Mouse (Mus musculus): ENCODE measurements around the gene Lekr1.

The Lekr1 gene

DNA sequence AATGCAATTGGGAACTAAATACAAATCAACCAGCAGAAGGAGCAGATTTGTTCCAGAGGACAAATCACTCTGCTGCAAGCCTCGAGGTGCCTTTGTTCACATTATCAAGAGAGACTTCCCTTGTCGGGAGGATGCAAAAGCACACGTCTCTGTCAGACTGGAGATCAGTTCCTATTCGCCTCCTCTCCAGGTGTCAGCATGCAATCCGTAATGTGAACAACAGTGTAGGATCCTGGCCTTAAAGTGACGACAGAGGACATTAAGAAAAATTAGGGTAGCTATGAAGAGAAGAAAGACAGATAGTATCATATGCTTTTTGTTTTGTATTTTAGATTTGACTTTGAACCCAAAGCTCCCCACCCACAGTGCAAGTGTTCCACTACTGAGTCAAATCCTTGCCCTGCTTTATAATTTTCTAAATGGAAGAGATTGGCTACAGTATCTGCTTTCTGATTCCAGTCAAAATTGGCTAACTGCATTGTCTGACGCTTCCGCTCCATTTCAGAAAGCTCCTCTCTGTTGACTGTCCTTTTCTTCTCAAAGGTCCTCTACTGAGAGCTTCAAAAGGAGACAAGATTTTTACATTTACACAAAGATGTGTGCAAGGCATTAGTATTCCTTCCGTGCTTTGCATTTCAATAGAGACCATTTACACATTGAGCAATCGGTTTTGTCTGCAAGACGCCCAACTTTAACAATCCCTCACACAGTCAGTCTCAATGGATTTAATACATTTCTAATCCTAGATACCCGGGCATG, 8.9 kb upstream of the Lekr1 start:
- DNase-seq (ENCODE audit: low read depth) = no peak

DNA sequence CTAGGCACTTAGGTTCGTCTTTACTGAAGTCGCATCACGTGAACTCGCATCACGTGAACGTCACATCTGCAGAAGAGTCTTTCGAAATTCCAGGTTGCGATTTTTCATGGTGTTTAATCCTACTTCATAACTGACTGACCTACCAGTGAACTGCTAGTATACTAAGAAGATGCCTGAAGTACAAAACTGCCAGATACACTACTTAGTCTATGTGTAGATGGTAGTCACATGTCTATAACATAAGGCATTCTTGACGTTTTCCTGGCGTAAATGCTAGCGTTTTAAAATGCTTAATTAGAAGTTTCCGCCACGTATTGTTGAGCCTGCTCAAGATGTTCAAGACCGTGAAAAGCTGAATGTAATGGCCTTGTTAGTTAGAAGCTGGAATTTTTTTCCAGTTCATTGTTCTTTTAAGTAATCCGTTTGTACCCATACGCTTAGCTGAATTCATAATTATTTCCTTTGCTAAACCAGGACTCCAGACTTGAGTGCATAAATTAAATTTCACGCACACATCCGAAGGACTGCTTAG, 7.9 kb upstream of the Lekr1 start:
- DNase-seq (ENCODE audit: low read depth) = no peak

DNA sequence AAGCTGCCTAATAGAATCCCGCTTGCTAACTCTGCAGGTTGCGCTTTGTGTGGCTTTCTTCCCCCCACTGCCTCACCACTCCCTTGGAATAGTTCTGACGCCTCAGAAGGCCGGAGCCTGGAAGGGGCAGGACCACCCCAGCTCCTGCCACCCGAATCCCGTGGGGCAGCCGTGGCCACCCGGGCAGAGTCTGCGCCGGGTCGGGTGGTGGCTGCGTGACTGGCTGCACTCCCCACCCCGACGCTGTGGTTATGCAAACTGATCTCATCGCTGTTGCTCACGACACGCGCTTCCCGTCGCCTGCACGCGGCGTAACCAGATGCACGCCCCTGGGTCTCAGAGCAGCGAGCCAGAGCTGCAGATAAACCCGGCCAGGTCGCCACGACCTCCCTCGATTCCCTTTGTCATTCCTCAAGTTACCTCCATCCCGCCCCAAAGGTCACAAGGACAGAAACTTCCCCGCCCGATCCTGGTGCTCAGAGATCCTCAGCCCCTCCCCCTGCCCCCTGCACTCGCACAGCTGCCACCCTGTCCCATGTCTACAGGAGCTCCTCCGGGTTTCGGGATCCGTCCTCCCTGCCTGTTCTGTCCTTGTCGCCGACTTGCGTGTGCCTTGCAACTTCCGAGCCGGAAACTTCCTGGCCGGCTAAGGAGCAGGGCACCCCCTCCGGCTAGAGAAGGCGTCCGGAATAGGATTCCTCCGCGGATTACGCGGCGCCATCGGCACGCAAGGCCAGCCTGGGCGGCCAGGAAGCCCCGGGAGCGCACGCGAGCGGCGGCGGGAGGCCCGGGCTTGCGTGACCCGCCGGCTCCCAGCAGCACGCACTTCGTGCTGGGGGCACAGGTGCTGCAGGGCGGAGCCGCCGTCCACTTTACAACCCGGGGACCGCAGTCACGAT, 7.1 kb upstream of the Lekr1 start:
- peak; percentile 87 for DNase-seq (ENCODE audit: low read depth)

DNA sequence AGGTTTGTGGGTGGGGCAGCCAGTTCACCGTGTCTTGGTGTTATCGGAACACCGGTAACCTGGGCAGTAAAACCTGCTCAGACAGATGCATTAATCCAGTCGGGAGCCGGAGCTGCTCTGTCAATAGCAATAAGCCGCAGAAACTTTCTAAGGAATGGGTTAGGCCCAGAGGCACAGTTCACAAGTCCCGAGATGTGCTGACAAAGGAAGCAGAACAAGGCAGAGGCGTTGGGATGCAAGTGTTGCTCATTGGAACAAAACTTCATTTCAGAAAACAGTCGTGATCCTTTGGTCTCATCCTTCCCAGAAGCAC, 6.5 kb upstream of the Lekr1 start:
- no peak for DNase-seq (ENCODE audit: low read depth)

DNA sequence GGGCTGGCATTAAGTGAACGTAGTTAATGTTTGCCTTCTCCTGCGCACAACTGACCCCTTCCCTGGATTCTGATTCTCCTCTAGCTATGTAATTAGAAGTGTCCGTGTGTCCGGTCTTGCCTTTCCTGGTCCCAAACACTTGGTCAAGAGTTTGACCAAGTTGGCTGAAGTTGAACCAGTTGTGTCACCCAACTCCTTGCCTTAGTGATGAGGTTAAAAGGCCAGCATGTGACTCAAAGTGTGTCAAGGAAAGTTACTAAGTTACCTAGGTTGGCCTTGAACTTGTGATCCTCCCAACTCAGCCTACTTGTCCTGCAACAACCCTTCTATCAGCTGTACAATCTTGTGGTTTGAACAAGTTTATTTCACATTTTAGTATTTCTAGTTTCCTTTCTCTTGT, 5.7 kb upstream of the Lekr1 start:
- no peak for DNase-seq (ENCODE audit: low read depth)

DNA sequence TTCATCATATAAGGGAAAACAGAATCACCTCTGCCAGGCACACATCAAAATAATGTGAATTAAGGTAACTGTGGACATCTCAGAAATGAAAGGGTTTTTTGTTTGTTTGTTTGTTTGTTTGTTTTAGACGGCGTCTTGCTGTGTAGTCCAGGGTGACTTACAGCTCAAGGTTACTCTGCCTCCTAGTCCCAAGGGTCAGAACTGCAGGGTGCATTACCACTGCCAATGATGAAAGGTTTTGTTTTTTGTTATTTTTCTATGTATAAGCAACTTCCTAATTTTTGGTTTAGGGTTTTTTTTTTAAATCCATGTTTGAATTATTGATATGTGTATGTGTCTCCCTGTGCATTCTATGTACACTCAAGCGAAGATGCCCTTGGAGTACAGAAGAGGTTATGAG, 4.3 kb upstream of the Lekr1 start:
- no peak for DNase-seq (ENCODE audit: low read depth)

DNA sequence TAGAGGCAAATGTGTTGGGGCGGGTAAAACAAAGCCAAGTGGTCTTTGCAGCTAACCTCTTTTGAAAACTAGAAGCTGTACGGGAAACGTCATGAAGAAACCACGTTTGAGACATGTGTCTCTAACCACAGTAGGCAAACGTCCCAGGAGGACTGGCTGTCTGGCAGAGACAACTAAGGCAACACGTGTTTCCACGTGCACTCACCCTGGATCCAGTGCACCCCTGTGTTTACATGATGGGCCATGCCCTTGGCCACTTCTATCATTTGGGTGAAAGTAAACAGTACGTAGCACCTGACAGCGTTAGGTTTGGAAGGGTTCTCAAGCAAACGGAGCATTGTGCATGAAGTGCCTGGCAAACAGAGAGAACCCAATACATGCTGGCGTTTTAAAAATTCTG, 2.9 kb upstream of the Lekr1 start:
- DNase-seq (ENCODE audit: low read depth) = no peak

DNA sequence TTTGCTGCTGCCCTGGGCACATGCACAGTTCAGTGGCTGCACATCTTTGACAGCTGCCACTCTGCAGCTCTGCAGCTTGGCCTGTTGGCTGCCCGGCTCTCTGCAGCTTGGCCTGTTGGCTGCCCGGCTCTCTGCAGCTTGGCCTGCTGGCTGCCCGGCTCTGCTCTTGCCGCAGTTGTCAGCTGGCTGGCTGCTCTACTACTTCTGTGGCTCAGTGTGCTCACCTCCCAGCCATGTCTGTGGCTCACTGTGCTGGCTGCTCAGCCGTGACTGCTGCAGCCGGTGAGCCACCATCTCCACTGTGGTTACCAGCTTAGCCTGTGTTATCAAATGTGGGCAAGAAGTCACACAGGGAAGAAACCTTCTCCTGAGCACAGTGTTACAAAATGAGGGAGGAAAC, 4.2 kb downstream of the Lekr1 start:
- DNase-seq (ENCODE audit: low read depth) = no peak

DNA sequence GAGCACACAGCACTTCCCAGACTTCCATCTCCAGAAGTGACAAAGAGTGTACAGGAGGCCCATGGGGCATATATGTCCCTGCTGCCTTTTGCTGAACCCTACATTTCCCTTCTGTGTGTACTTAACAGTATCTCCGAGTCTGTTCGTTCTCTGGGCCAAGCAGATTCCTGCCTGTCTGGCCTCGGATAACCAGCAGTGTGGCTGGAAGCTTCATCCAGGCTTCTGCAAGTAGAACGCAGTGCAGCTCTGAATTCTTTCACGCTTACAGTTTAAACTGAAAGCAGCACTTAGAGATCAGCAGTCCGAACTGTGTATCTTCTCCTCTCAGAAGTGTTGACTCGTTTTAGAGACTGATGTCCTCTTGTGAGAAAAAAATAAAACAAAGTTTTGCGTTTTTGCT, 7.7 kb downstream of the Lekr1 start:
- no peak for DNase-seq (ENCODE audit: low read depth)

DNA sequence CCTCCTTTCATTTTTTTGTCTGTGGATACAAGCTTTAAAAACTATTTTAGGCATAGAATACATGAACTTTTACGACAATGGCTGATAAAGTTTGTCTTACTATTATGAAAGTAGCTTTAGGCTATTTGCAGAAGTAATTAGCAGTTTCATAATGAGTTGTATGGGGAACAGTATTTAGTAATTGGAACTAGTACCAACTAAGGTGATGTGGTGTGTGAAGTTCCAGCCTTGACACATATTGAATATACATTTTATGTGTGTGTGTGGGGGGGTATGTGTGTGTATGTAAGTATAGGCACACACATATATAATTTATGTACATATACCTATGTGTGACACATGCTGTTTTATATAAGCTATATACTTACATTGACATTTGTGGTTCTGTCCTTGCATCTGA, 14.6 kb downstream of the Lekr1 start:
- DNase-seq (ENCODE audit: low read depth) = no peak

DNA sequence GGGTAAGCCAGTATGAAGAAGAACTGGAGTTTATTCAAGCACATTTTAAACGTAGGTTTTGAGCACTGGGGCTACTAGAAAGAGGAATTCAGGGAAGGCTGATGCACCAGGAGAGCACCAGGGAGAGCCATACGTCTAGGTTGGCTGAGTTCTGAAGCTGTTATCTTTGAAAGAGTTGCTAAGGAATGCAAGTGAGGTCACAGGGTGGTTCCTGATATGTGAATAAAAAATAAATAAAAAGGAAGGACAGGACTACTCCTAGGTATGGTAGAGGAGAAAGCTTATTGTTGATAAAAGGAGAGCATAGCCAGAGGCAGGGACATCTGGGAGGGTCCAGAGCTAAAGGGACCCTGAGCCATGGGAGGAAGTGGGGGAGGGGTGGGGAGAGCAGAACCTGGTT, 23.7 kb downstream of the Lekr1 start:
- no peak for DNase-seq (ENCODE audit: low read depth)

DNA sequence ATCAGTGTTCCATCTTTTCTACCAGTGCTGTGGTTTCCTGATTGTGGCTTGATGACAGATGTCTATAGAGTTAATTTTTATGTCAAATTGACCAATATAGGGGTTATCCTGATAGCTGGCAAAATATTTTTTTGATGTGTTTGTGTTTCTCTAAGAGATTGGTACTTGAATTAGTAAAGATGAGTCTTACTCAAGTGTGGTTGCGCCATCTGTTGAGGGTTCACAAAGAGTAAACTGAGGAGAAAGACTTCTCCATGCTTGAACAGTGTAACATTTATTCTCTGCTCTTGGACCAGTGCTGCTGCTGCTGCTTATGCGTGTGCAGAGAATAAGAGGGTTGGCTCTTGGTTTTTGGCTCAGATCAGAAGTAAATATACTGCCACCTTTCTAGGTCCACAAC, 24.8 kb downstream of the Lekr1 start:
- DNase-seq (ENCODE audit: low read depth) = peak; percentile 12

DNA sequence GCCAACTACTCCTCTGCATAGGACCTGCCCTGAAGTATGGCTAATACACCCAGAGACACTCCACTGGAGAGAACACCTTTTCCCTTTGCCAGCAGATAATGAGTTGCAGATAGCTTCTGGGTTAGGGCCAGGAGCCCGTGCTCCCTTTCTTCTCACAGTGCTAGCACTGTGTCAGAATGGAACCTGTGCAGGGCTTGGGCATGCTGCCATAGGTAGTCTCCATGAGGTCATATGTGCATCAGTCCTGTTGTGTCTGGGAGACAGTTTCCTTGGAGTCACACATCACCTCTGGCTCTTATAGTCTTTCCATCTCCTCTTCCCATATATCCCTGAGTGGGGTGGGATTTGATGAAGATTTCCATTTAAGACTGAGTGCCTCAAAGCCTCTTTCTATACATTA, 33.7 kb downstream of the Lekr1 start:
- no peak for DNase-seq (ENCODE audit: low read depth)

DNA sequence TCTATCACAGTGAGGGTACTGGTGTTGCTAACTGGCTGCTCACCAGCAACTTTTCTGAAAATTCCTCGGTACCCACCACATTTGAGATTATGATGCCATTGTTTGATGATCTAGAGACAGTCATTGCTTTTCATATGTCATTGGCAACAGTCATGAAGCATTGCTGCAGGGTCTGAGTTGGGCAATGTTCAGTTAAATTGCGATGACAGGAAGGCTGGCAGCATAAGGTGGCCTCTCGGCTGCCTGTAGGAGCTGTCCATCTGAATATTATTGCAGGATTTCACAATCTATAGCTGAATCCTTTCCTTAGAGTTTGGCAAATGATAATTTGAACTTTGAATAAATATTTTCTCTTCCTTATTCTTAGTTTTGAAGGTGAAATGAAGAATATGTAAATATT, 48.3 kb downstream of the Lekr1 start:
- DNase-seq (ENCODE audit: low read depth) = no peak

DNA sequence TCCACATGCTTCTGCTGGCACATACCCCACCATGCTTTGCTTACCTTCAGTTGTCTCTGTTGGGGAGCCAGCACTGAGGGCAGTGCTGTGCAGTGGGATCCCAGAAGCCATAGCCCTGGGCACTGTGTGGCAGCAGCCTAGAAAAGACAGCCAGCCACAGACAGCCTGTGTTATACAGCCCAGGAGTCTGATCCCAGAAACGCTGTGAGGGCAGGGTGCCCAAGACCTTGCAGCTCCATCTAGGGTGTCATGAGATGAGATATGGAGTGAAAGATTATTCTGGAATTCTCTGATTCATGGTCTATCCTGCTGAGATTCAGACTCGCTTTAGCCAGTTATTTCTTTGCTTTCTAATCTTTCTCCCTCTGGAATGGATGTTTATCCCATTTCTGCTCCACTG, 51.4 kb downstream of the Lekr1 start:
- DNase-seq (ENCODE audit: low read depth) = peak; percentile 65

DNA sequence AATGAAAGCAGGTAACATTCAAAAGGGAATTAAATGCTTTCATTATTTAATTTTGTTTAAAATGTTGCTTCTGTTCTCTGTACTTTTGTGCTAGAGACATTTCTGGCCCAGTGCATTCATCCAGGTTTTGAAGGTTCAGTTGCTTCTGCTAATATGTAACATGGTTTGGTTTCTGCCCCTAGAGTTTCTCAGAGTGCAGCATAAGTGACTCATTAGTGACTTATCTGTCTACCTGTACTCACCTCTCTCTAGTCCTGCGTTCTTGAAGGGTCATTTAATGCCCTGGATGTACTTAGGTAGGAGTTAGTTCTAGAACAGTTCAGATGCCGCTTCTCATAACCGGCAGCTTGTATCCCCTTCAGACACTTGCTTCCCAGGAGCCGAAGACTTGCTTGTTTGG, 56.9 kb downstream of the Lekr1 start:
- DNase-seq (ENCODE audit: low read depth) = no peak

DNA sequence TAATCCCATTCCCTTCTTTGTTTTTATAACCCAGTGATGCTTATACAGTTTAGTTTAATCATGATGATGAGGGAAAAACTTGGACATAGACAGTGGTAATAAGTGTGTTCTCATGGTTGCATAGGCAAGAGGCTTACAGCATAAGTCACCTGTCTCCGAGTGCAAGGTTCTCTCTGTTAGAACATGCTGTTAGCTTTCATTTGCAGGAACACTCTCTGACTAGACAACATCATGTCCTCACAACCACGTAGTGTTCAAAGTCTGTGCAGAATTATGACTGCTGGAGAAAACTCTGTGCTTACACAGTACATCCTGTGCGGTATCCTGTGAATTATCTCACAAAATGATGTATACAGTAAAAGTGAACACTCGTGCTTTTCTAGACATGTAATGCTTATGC, 57.6 kb downstream of the Lekr1 start:
- no peak for DNase-seq (ENCODE audit: low read depth)

DNA sequence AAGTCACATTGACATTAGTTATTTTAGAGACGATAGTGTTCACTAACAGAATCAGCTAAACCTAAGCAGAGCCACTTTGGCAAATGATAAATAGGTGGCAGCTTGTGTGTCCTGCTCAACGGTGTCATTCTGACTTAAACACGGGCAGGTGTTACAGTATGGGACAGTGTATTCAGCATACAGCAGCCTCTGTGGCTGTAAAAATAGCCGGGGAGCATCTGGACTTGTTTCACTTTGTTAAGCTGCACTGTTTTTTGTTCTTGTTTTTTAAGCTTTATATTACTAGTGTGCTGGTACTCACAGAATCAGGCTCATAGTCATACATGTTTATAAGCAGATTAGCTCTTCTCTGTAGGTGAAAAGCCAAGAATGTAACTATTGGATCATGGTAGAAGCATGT, 71.8 kb downstream of the Lekr1 start:
- no peak for DNase-seq (ENCODE audit: low read depth)

DNA sequence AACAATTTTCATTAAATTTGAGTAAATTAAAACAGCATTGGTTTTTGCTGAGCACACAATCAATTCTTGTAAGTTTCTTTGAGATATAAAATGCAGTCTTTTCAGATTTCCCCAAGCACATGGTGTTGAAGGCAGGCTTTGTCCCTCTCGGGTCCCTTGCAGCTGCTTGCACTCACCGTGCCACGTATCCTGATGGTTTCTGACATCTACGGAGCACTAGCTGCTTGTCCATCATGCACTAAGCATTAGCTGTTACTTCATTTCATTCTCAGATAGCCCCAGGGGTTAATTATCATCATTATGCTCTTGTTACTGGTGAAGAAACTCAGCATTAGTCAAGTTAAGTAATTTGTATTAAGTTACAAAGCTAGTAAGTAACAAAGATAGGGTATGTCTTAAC, 78.9 kb downstream of the Lekr1 start:
- DNase-seq (ENCODE audit: low read depth) = no peak

DNA sequence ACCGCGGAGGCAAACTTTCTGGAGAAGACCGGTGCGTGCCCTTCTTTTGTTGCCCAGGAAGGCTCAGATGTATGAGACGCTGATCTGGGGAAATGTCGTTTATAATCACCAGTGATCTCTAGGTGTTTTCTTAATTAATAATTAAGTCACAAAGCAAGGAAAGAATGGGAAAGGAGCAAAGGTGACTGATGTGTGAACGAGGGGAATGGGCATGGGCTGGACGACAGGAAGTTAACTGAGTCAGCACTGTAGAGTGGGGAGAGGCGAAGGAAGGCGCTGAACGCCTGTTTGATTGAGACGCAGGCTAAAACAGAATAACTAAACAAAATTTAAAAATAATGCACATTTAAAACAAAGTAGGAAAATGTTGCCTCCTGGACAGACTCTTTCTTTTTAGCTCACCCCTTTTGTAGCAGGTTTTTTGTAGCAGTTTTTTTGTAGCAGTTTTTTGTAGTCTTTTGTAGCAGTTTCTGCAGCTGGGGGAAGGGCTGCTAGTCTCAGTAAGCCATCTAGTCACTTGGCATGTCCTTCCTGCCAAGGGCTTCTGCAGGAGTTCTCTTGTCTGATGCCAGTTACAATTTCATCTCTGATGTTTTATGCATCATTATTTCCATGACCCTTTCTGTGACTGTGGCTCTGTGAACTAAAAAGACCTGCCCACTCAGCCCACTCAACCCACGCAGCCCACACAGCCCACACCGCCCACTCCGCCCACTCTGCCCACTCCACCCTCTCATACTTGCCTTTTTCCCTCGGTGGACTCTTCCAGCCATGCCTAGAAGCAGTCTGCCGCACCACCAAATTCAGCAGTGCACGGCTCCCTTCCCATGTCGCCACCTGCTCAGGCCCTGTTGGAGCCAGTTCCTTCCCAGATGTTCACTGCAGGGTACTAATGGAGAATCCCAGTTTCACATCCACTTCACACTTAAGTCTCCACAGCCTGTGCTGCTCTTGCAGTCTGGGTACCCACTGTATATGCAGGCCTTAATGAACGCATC, 98.8 kb downstream of the Lekr1 start:
- DNase-seq (ENCODE audit: low read depth) = no peak

DNA sequence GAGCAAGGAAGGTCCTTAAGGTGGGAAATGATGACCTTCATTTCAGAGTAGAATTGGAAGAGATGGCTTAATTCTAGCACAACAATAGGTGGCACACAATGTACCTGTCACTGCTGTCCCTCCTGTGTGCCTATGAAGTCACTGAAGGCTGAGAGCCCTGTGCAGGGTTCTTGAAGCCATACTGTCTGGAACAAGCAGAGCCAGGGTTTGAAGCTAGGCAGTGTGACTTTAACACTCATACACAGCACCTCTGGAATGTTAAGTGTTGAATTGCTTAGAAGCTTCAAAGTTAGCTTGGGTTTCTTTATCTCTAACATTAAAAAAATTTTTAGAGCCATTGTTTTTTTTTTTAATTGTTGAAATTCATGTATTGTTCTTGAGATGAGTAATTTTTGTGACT, 100.4 kb downstream of the Lekr1 start:
- no peak for DNase-seq (ENCODE audit: low read depth)

DNA sequence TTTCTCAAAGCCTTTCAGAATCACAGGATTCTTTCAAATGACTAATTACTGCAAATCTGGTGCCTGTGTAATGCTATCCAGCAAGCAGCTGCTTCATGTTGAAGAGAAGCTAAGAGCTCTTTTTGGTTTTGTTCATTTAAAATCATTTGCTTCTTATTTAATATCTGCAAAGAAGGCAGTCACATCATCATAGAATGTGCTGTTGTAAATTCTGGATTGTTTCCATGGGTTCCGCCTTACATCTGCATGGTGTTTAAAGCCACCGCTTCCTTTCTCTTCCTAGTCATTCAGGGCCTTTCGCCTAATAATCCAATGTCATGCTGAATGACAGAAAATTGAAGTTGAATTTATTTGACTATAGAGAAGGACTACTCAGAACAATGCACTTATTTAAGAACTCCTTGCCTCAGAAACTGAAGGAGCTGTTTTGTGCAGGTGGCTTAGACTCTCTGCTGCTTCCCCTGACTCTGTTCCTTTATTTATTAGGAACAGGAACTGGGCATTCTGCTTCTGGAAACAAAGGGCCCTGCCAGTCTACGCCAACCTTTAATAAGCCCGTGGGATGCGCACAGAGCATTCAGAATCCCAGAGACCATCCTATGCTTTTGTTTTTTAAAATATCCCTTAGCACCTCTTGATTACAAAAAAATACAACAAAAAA, 101.3 kb downstream of the Lekr1 start:
- DNase-seq (ENCODE audit: low read depth) = no peak
